Mouse (Mus musculus) heart, postnatal 4 days (tissue): ENCODE measurements around the gene Acp2. TPM values are rescaled to one million over a fixed set of nuclear protein-coding genes. Genes with fewer than 3 reads are reported as not detected.
"Not testable (repeated sequence)": the region's sequence is repeated elsewhere in the genome, so short reads cannot be mapped to it uniquely, and the experiment has no call there.

Experiments
- DNase-seq: peaks from one replicate; pipeline ENCODE4 v3.0.0; 2021
- total RNA-seq, 2 experiments: library from RNA; stranded (reverse); gene quantifications; 2 replicates each; pipeline ENCODE4 v1.2.3; 2021

Acp2 gene
- total RNA-seq, 2 experiments from 2014 or later = 21.0 to 21.8 TPM

GRCm38 (mm10) chr2:91194624-91195332 is 7.9 kb upstream of the Acp2 start:
- DNase-seq = peak; percentile 83

GRCm38 (mm10) chr2:91196577-91197001 is 6.1 kb upstream of the Acp2 start:
- peak; percentile 26 for DNase-seq

GRCm38 (mm10) chr2:91198888-91199287 is 3.8 kb upstream of the Acp2 start:
- DNase-seq = no peak

GRCm38 (mm10) chr2:91202972-91203656 is 429 bp downstream of the Acp2 start:
- no peak for DNase-seq

- DNase-seq = no peak
Observed at GRCm38 (mm10) chr2:91206254-91206775, 3.6 kb downstream of the Acp2 start.

- no peak for DNase-seq
Observed at GRCm38 (mm10) chr2:91213311-91213710, 10.6 kb downstream of the Acp2 start.

- DNase-seq = no peak
Observed at GRCm38 (mm10) chr2:91217032-91217431, 14.3 kb downstream of the Acp2 start.

- no peak for DNase-seq
Observed at GRCm38 (mm10) chr2:91220501-91220900, 17.8 kb downstream of the Acp2 start.

GRCm38 (mm10) chr2:91223614-91224013 is 20.9 kb downstream of the Acp2 start:
- DNase-seq = no peak

- DNase-seq = no peak
Observed at GRCm38 (mm10) chr2:91229735-91230134, 27.1 kb downstream of the Acp2 start.

- DNase-seq = peak; percentile 96
Observed at GRCm38 (mm10) chr2:91236601-91237510, 34.2 kb downstream of the Acp2 start, which contains the start of gene Ddb2. Ddb2 (minus strand) TSS chr2:91236982.

- DNase-seq = not testable (repeated sequence)
Observed at GRCm38 (mm10) chr2:91237511-91238080, 34.9 kb downstream of the Acp2 start.

- no peak for DNase-seq
Observed at GRCm38 (mm10) chr2:91242547-91242946, 39.9 kb downstream of the Acp2 start.

GRCm38 (mm10) chr2:91243416-91243815 is 40.7 kb downstream of the Acp2 start:
- DNase-seq = no peak

- DNase-seq = no peak
Observed at GRCm38 (mm10) chr2:91244557-91245228, 42.0 kb downstream of the Acp2 start.

GRCm38 (mm10) chr2:91248366-91248765 is 45.7 kb downstream of the Acp2 start:
- DNase-seq = no peak

GRCm38 (mm10) chr2:91252001-91252400 is 49.3 kb downstream of the Acp2 start:
- no peak for DNase-seq

- DNase-seq = no peak
Observed at GRCm38 (mm10) chr2:91252512-91252911, 49.8 kb downstream of the Acp2 start.

- no peak for DNase-seq
Observed at GRCm38 (mm10) chr2:91254725-91255380, 52.2 kb downstream of the Acp2 start.

- DNase-seq = peak; percentile 51
Observed at GRCm38 (mm10) chr2:91255661-91256150, 53.0 kb downstream of the Acp2 start, which contains the start of gene Pacsin3. Pacsin3 (plus strand) TSS chr2:91255954.
